ENCODE assay signal across 12 mouse cellular contexts in the genomic region with DNA sequence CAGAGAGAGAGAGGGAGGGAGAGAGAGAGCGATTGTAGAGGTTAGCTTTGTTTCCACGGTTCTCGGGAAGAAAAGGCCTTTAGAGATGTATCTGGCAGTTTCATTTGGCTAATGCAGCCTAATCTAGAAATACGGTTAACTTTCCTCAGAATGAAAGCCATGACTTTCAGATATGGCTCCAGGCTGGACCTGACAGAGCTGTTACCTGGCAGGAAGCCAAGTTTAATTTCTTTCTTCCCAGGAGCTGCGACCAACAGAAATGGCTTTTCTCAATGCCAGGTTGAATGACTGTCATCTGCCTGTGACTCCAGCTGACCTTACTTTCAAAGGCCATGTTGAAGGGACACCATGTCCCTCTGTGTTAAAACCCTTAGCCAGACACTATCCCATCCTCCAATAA.
DNase-seq lines count a peak whose midpoint lies in the region; ATAC-seq lines count a peak whose summit lies in the region.
"Had no signal": no experiment of that assay in that cellular context is flagged by ENCODE, and none has a peak within 500 bp of the region (broad histone marks: within the 10 kb centered on the region; RNA-seq: fewer than 3 reads in every experiment).

No protein-coding gene starts in this region.

- no peaks in the 10 kb centered on the region for H3K9me3 ChIP-seq in forebrain, embryonic 15.5 days
- H3K9me3 ChIP-seq in forebrain, embryonic 11.5 days (ENCODE audit: control insufficient read depth, low read length): no peaks in the 10 kb centered on the region
- H3K9me3 ChIP-seq in intestine, embryonic 16.5 days (ENCODE audit: control insufficient read depth, low read length): no peaks in the 10 kb centered on the region
- H3K9me3 ChIP-seq in intestine, embryonic 15.5 days: no peaks in the 10 kb centered on the region
- H3K9me3 ChIP-seq in midbrain, embryonic 16.5 days (replicated peaks; ENCODE audit: control insufficient read depth, low read length, poor library complexity, severe bottlenecking): no peaks in the 10 kb centered on the region

- no peak overlapping the region for H3K4me3 ChIP-seq in forebrain, embryonic 15.5 days
- H3K4me3 ChIP-seq in forebrain, embryonic 11.5 days (ENCODE audit: low read depth, low read length): no peak overlapping the region
- no peak overlapping the region for H3K4me3 ChIP-seq in intestine, embryonic 16.5 days (ENCODE audit: low read length)
- no peak overlapping the region for H3K4me3 ChIP-seq in intestine, embryonic 15.5 days (replicated peaks)
- H3K4me3 ChIP-seq in midbrain, embryonic 16.5 days (ENCODE audit: low read depth, low read length): no peak overlapping the region
- H3K4me3 ChIP-seq: limb, embryonic 12.5 days had no signal

- H3K4me1 ChIP-seq in forebrain, embryonic 15.5 days: peaks cover 16% of the 10 kb centered on the region
- H3K4me1 ChIP-seq in forebrain, embryonic 11.5 days (replicated peaks; ENCODE audit: control insufficient read depth, insufficient read depth, low read length): 0 out of 2 replicates have a peak, but pooled peaks cover 2% of the 10 kb centered on the region
- peaks cover 13% of the 10 kb centered on the region for H3K4me1 ChIP-seq in intestine, embryonic 16.5 days (ENCODE audit: control insufficient read depth, insufficient read depth, low read length)
- H3K4me1 ChIP-seq in intestine, embryonic 15.5 days (replicated peaks): peaks cover 12% of the 10 kb centered on the region; the same call in 1 of the 2 replicates
- peaks cover 11% of the 10 kb centered on the region for H3K4me1 ChIP-seq in midbrain, embryonic 16.5 days (ENCODE audit: control insufficient read depth, insufficient read depth, low read length)

- no peak overlapping the region for H3K4me2 ChIP-seq in forebrain, embryonic 15.5 days (replicated peaks)
- H3K4me2 ChIP-seq in forebrain, embryonic 11.5 days (ENCODE audit: low read depth, low read length, severe bottlenecking): no peak overlapping the region
- no peak overlapping the region for H3K4me2 ChIP-seq in intestine, embryonic 16.5 days (ENCODE audit: low read depth, low read length)
- no peak overlapping the region for H3K4me2 ChIP-seq in intestine, embryonic 15.5 days (replicated peaks)
- no peak overlapping the region for H3K4me2 ChIP-seq in midbrain, embryonic 16.5 days (ENCODE audit: low read length)
- H3K4me2 ChIP-seq: limb, embryonic 12.5 days had no signal

- no peak for DNase-seq in forebrain, embryonic 11.5 days (ENCODE audit: low spot score)
- DNase-seq in forelimb bud, embryonic 11.5 days (ENCODE audit: low read depth, low spot score): peak; percentile 12
- DNase-seq in layer of hippocampus, adult 18-20 months (ENCODE audit: low spot score in 2 of 2): no peak
- DNase-seq: heart, postnatal 36 days; lung, postnatal 4 days had no signal

- no peak overlapping the region for H3K9ac ChIP-seq in forebrain, embryonic 15.5 days (replicated peaks)
- no peak overlapping the region for H3K9ac ChIP-seq in forebrain, embryonic 11.5 days (ENCODE audit: low read length)
- no peak overlapping the region for H3K9ac ChIP-seq in intestine, embryonic 16.5 days (ENCODE audit: low read depth, low read length)
- H3K9ac ChIP-seq in intestine, embryonic 15.5 days: no peak overlapping the region
- no peak overlapping the region for H3K9ac ChIP-seq in midbrain, embryonic 16.5 days (ENCODE audit: low read depth, low read length)
- H3K9ac ChIP-seq: limb, embryonic 12.5 days had no signal

- no peaks in the 10 kb centered on the region for H3K36me3 ChIP-seq in forebrain, embryonic 15.5 days
- H3K36me3 ChIP-seq in forebrain, embryonic 11.5 days (ENCODE audit: control insufficient read depth, insufficient read depth, low read length): no peaks in the 10 kb centered on the region
- no peaks in the 10 kb centered on the region for H3K36me3 ChIP-seq in intestine, embryonic 16.5 days (ENCODE audit: control insufficient read depth, insufficient read depth, low read length)
- H3K36me3 ChIP-seq in intestine, embryonic 15.5 days: no peaks in the 10 kb centered on the region
- no peaks in the 10 kb centered on the region for H3K36me3 ChIP-seq in midbrain, embryonic 16.5 days (ENCODE audit: control insufficient read depth, insufficient read depth, low read length)
- H3K36me3 ChIP-seq: limb, embryonic 12.5 days had no signal

- ATAC-seq in forebrain, embryonic 15.5 days (replicated peaks): no peak
- no peak for ATAC-seq in forebrain, embryonic 11.5 days (replicated peaks; ENCODE audit: low FRiP score)
- ATAC-seq in intestine, embryonic 16.5 days: 0 out of 2 replicates have a peak, but pooled peaks have one; percentile 19
- ATAC-seq in intestine, embryonic 15.5 days: no peak
- ATAC-seq in midbrain, embryonic 16.5 days: peak; percentile 37; the same call in 1 of the 2 replicates
- ATAC-seq: activated CD4-positive, CD25-positive, alpha-beta regulatory T cell, adult 4 months; CD4-positive, CD25-positive, alpha-beta regulatory T cell, adult 4 months had no signal

- H3K27me3 ChIP-seq in forebrain, embryonic 15.5 days: no peaks in the 10 kb centered on the region
- no peaks in the 10 kb centered on the region for H3K27me3 ChIP-seq in forebrain, embryonic 11.5 days (ENCODE audit: control insufficient read depth, insufficient read depth, low read length)
- H3K27me3 ChIP-seq in intestine, embryonic 16.5 days (replicated peaks; ENCODE audit: control insufficient read depth, insufficient read depth, low read length): no peaks in the 10 kb centered on the region
- no peaks in the 10 kb centered on the region for H3K27me3 ChIP-seq in intestine, embryonic 15.5 days (replicated peaks)
- H3K27me3 ChIP-seq in midbrain, embryonic 16.5 days (ENCODE audit: control insufficient read depth, insufficient read depth, low read depth, low read length): no peaks in the 10 kb centered on the region
- H3K27me3 ChIP-seq: limb, embryonic 12.5 days had no signal

- 21% methylated on average over 5 of the region's 5 CpGs for WGBS in forebrain, embryonic 15.5 days
- WGBS in forebrain, embryonic 11.5 days: 62% methylated on average over 5 of the region's 5 CpGs
- WGBS in intestine, embryonic 16.5 days: 29% methylated on average over 5 of the region's 5 CpGs
- 28% methylated on average over 5 of the region's 5 CpGs for WGBS in intestine, embryonic 15.5 days
- WGBS in midbrain, embryonic 16.5 days: 14% methylated on average over 5 of the region's 5 CpGs

- H3K27ac ChIP-seq in forebrain, embryonic 15.5 days (replicated peaks): 0 out of 2 replicates have a peak overlapping the region, but pooled peaks have one; percentile 15
- H3K27ac ChIP-seq in forebrain, embryonic 11.5 days (ENCODE audit: low read depth, low read length): no peak overlapping the region
- no peak overlapping the region for H3K27ac ChIP-seq in intestine, embryonic 16.5 days (ENCODE audit: low read length)
- no peak overlapping the region for H3K27ac ChIP-seq in intestine, embryonic 15.5 days
- H3K27ac ChIP-seq in midbrain, embryonic 16.5 days (ENCODE audit: low read length): no peak overlapping the region; the same call in 1 of the 2 replicates
- H3K27ac ChIP-seq: limb, embryonic 12.5 days had no signal

Comparison
In these comparisons a context has a peak if more than half of its experiments do, and no peak if none do; other contexts are left out.
1. ATAC-seq: peak in intestine, embryonic 16.5 days (single experiment) and midbrain, embryonic 16.5 days (single experiment); none in forebrain, embryonic 15.5 days (single experiment), forebrain, embryonic 11.5 days (single experiment) and intestine, embryonic 15.5 days (single experiment).